Mouse (Mus musculus) limb, embryonic 14.5 days (tissue): ENCODE measurements around the gene Six2. TPM values are rescaled to one million over a fixed set of nuclear protein-coding genes. Genes with fewer than 3 reads are reported as not detected.

Experiments used
- ATAC-seq: fragments of 200-750 bp; cut with Nextera tagmentation; 2 replicates; pipeline ENCODE4 v1.8.0; 2017; ENCODE audit warnings: low read depth, moderate number of reproducible peaks, moderate TSS enrichment; ENCODE audit not compliant: low FRiP score
- DNase-seq: peaks from one replicate; pipeline ENCODE4 v3.0.0-alpha.2; 2015; ENCODE audit warnings: low spot score
- H3K27ac ChIP-seq: fragments of 300-500 bp; sonication (generic); replicated peaks from 2 replicates; pipeline ENCODE4 v1.5.1; 2014; ENCODE audit warnings: low read depth, mild to moderate bottlenecking, low read length, moderate library complexity, mixed read lengths
- H3K27me3 ChIP-seq: fragments of 300-500 bp; sonication (generic); 2 replicates; pipeline ENCODE4 v1.6.1; 2014; ENCODE audit warnings: low read length, mixed read lengths; ENCODE audit not compliant: control insufficient read depth, insufficient read depth
- H3K36me3 ChIP-seq: fragments of 300-500 bp; sonication (generic); 2 replicates; pipeline ENCODE4 v1.6.1; 2014; ENCODE audit warnings: mild to moderate bottlenecking, low read length, moderate library complexity, mixed read lengths; ENCODE audit not compliant: control insufficient read depth, insufficient read depth
- H3K4me1 ChIP-seq: fragments of 300-500 bp; sonication (generic); 2 replicates; pipeline ENCODE4 v1.6.1; 2014; ENCODE audit warnings: antibody characterized with exemption, low read length, mixed read lengths; ENCODE audit not compliant: control insufficient read depth, insufficient read depth
- H3K4me2 ChIP-seq: fragments of 300-500 bp; sonication (generic); replicated peaks from 2 replicates; pipeline ENCODE4 v1.6.1; 2014; ENCODE audit warnings: low read depth, mild to moderate bottlenecking, low read length, moderate library complexity; ENCODE audit not compliant: severe bottlenecking
- H3K4me3 ChIP-seq: fragments of 300-500 bp; sonication (generic); replicated peaks from 2 replicates; pipeline ENCODE4 v1.5.1; 2014; ENCODE audit warnings: low read length
- H3K9ac ChIP-seq: fragments of 300-500 bp; sonication (generic); 2 replicates; pipeline ENCODE4 v1.6.1; 2014; ENCODE audit warnings: mild to moderate bottlenecking, low read depth, low read length, moderate library complexity; ENCODE audit not compliant: severe bottlenecking
- H3K9me3 ChIP-seq: fragments of 300-500 bp; sonication (generic); 2 replicates; pipeline ENCODE4 v1.6.1; 2016; ENCODE audit warnings: low read length; ENCODE audit not compliant: control insufficient read depth
- POLR2A ChIP-seq: fragments of 200-500 bp; IDR thresholded peaks from 2 replicates; pipeline ENCODE4 v1.8.0; 2012; ENCODE audit warnings: inconsistent platforms, mild to moderate bottlenecking, moderate library complexity, borderline replicate concordance; ENCODE audit not compliant: insufficient read depth, insufficient read length; ENCODE audit errors: extremely low read depth
- WGBS: fragments of 180-500 bp; shearing (Covaris S2); extraction: QIAGEN DNeasy Blood & Tissue Kit; methylation state at CpG from one replicate; pipeline ENCODE4 v1.1.7; 2014; 5-methylcytosine and 5-hydroxymethylcytosine counted together
- polyA plus RNA-seq, 2 experiments: library from polyadenylated mRNA; depleted of rRNA in 1 of 2; stranded (reverse) in 1 of 2; unstranded in 1 of 2; fragments of >200 nt; fragmentation: Nextera tagmentation in 1 of 2; extraction: Ambion mirVana in 1 of 2; gene quantifications; 2 replicates each; pipeline versions ENCODE4 v1.2.1 to v1.2.3; 2012 to 2014

The Six2 gene
- polyA plus RNA-seq, 2 experiments, result 7.7 to 30.0 TPM

DNA sequence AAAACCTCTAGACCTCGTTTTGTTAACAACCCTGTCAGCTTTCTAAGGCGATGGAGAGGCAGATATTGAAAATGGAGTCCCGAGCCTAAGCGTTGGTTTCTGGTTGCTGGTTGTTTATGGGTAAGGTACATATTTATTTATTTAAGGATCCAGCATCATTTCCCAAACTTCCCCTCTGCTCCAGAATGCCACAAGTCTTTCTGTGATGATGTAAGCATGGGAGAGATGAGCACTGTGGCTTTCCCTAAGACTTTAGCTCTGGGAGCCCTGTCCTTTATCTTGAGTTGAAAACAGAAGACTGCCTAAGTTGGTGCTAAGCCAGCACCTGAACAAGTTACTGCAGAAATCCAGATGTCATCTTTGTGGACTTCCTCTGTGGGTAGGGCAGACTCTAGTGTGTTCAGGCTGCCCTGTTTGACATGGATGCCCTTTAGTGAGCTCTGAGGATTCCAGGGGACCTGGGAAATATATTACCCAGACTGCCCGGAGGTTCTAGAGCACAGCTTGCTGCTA, 1.8 kb upstream of the Six2 start:
- H3K27me3 ChIP-seq, result peaks cover 77% of the 10 kb centered on the region
- 0 out of 2 replicates have a peak overlapping the region, but pooled peaks have one; percentile 3 for H3K27ac ChIP-seq
- TF ChIP-seq POLR2A, result no peak
- peak overlapping the region; percentile 54 for H3K4me3 ChIP-seq
- DNase-seq (no peak), ATAC-seq (no peak)
- H3K36me3 ChIP-seq, result no peaks in the 10 kb centered on the region
- H3K9ac ChIP-seq, result no peak overlapping the region
- WGBS, result 24% methylated on average over 5 of the region's 5 CpGs
- peak overlapping the region; percentile 67 for H3K4me2 ChIP-seq
- peaks cover 17% of the 10 kb centered on the region; the same call in 1 of the 2 replicates for H3K4me1 ChIP-seq
- no peaks in the 10 kb centered on the region for H3K9me3 ChIP-seq

GRCm38 (mm10) chr17:85688911-85689806, 1.1 kb upstream of the Six2 start:
- Histone ChIP-seq H3K4me2 (peak overlapping the region; percentile 67), H3K4me3 (peak overlapping the region; percentile 54), H3K9ac (peak overlapping the region; percentile 72), H3K27ac (peak overlapping the region; percentile 68), H3K27me3 (peaks cover 78% of the 10 kb centered on the region), H3K4me1 (peaks cover 17% of the 10 kb centered on the region; the same call in 1 of the 2 replicates), H3K36me3 (no peaks in the 10 kb centered on the region), H3K9me3 (no peaks in the 10 kb centered on the region)
- ATAC-seq (no peak), DNase-seq (no peak)
- 3% methylated on average over 34 of the region's 35 CpGs for WGBS
- no peak for TF ChIP-seq POLR2A

- no peak for TF ChIP-seq POLR2A
- no peaks in the 10 kb centered on the region for H3K9me3 ChIP-seq
- H3K4me2 ChIP-seq, result peak overlapping the region; percentile 67
- peaks cover 16% of the 10 kb centered on the region; the same call in 1 of the 2 replicates for H3K4me1 ChIP-seq
- WGBS, result under 1% methylated on average over 77 of the region's 109 CpGs
- H3K27ac ChIP-seq, result peak overlapping the region; percentile 80
- H3K27me3 ChIP-seq, result peaks cover 85% of the 10 kb centered on the region
- ATAC-seq (no peak; the same call in 1 of the 2 replicates), DNase-seq (no peak)
- peak overlapping the region; percentile 54 for H3K4me3 ChIP-seq
- peak overlapping the region; percentile 72 for H3K9ac ChIP-seq
- no peaks in the 10 kb centered on the region for H3K36me3 ChIP-seq
Observed at GRCm38 (mm10) chr17:85687421-85688235, 446 bp downstream of the Six2 start.

DNA sequence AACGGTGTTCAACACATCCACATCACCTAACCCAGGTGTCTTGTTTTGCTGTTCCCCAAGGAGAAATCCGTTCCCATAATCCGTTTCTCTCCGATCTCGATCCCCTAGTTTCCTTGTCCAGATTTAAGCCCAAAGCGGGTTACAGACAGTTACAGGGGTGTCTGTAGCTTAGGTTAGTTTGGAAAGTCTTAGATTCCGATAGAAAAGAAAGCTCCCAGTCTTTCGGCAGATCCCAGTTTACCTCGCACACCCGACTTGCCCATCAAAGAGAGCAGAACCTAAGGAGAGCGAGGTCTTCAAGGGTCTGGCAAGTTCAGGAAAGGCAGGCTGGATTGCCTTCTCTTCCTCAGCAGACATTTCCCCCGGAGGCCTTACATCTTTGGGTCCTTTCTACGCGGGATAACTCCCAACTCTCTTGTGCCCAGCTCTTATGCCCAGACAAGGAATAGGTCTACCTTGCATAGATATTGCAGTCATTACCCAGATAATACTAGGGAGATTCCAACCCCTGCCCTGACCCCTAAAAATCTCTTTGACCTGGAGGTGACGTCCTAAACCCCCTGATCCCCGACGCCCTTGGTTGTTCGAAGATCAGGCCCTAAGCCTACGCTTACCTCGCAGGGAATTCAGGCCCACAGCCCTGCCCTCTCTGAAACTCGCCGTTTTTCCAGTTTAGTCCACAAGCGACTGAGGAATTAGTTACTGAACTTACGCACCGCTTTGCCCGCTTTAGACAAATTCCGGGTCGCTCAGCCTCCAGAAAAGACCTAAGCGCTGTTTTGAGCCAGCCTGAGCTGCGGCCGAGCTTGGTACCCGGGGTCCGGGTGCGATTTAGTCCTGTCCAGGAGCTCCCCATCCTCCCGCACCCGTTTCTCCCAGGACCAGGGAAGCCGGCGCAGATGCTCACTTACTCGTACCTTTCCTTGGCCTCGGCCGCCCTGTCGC, 1.3 kb downstream of the Six2 start:
- peak overlapping the region; percentile 54 for H3K4me3 ChIP-seq
- no peaks in the 10 kb centered on the region for H3K9me3 ChIP-seq
- TF ChIP-seq POLR2A, result no peak
- H3K27ac ChIP-seq, result peak overlapping the region; percentile 80
- H3K9ac ChIP-seq, result peak overlapping the region; percentile 72
- H3K27me3 ChIP-seq, result peaks cover 85% of the 10 kb centered on the region
- no peaks in the 10 kb centered on the region for H3K36me3 ChIP-seq
- WGBS, result 4% methylated on average over 42 of the region's 42 CpGs
- DNase-seq (no peak), ATAC-seq (no peak)
- H3K4me1 ChIP-seq, result peaks cover 9% of the 10 kb centered on the region; the same call in 1 of the 2 replicates
- peak overlapping the region; percentile 67 for H3K4me2 ChIP-seq
